ENCODE assay signal across 8 mouse cellular contexts in the genomic region with DNA sequence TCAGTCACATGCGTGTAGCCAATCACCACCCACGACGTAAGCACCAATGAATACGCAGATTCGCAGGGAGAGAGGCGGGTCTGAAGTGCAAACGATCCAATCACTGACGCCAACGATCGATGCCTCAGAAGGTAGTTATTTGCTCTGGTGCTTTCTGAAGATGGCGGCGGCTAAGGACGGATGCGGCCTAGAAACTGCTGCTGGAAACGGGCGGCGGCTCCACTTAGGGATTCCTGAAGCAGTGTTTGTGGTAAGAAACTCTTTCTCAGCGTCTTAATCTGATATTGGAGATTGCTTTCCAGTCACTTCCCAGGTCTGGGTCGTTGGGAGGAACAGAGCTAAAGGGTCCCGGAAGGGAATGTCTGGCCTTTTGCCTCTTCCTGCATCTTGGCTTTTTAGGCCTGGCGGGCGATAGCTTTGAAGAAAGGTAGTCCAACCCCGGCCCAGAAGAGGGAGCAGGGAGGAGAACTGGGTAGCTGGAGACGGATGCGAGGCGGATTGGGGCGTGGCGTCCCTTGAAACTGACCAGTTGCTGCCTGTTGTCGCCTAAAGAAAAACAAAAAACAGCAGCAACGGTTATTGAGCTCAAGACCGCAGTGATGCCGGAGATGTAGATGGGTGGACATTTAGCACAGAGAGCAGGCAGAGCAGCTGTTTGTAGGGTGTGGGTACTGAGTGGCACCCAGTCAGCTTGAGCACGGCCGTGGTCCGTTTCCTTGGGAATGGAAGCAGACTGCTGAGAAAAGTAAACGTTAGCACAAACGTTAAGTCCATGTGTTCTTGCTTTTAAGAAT. TPM values are rescaled to one million over a fixed set of nuclear protein-coding genes. Genes with fewer than 3 reads are reported as not detected.
DNase-seq lines count a peak whose midpoint lies in the region; ATAC-seq and TF ChIP-seq lines count a peak whose summit lies in the region.

A gene (plus strand): TSS at position 121 of the 794 bp plus-strand sequence.

- peak within 1 kb of the TSS; percentile 75 for H3K27ac ChIP-seq in cortical plate, adult 2 months (ENCODE audit: insufficient read depth, low read length)

- H3K9me3 ChIP-seq in megakaryocyte, embryonic 14.5 days, result no peaks in the 10 kb centered on the region

- peak; percentile 69 to 80 for DNase-seq in gastrocnemius, adult 8-10 months (ENCODE audit: low spot score in 2 of 2)
- peak; percentile 62 for DNase-seq in hindlimb bud, embryonic 11.5 days (ENCODE audit: extremely low spot score, low read depth, low spot score)
- peak; percentile 68 to 88 for DNase-seq in left cerebral cortex, adult 8-10 months (ENCODE audit: low spot score in 2 of 2)
- DNase-seq in right cerebral cortex, postnatal 10 days (ENCODE audit: low spot score in 2 of 2), result peak; percentile 93 to 95
- peak; percentile 58 for DNase-seq in urinary bladder, postnatal 25 days (ENCODE audit: low spot score)

- H3K4me3 ChIP-seq in cortical plate, adult 2 months (ENCODE audit: insufficient read depth, low read length), result peak within 1 kb of the TSS; percentile 99
- H3K4me3 ChIP-seq in megakaryocyte, embryonic 14.5 days (replicated peaks), result peak within 1 kb of the TSS; percentile 96

- ATAC-seq in activated CD4-positive, CD25-positive, alpha-beta regulatory T cell, adult 4 months, result peak; percentile 100

- TF ChIP-seq CTCF in cortical plate, adult 2 months (IDR thresholded peaks at IDR 0.05; ENCODE audit: extremely low read depth, insufficient read depth, low read length), result no peak

- H3K4me1 ChIP-seq in cortical plate, adult 2 months (ENCODE audit: control insufficient read depth, insufficient read depth, low read length), result no peaks in the 10 kb centered on the region
- H3K4me1 ChIP-seq in megakaryocyte, embryonic 14.5 days, result no peaks in the 10 kb centered on the region; the same call in 1 of the 2 replicates

- peaks cover 12% of the 10 kb centered on the region for H3K27me3 ChIP-seq in megakaryocyte, embryonic 14.5 days (replicated peaks)

- peak; percentile 87 for TF ChIP-seq POLR2A in cortical plate, adult 2 months (IDR thresholded peaks at IDR 0.05; ENCODE audit: extremely low read depth, insufficient read depth, low read length)

- peaks cover 8% of the 10 kb centered on the region for H3K36me3 ChIP-seq in megakaryocyte, embryonic 14.5 days (replicated peaks; ENCODE audit: low read length)

RNA-seq across cellular contexts. Expression of the gene that starts here (rescaled TPM):
- 100 to 1,000 TPM; 134 to 147 TPM for polyA plus RNA-seq in activated CD4-positive, CD25-positive, alpha-beta regulatory T cell, adult 4 months (2017; shearing (Covaris generic))
- polyA plus RNA-seq in cortical plate, adult 2 months (2012; rRNA removed), result 56.7 and 57.7 TPM in 2 replicates
- 10 to 100 TPM; 34.5 to 42.1 (median 37.8) TPM for total RNA-seq in gastrocnemius, adult 8-10 months (2022)
- total RNA-seq in left cerebral cortex, adult 8-10 months (2022), result 10 to 100 TPM; 66.0 to 69.9 (median 67.9) TPM
- polyA plus RNA-seq in megakaryocyte, embryonic 14.5 days (2012; ENCODE audit: insufficient read depth, low replicate concordance), result 2.0 TPM in 1 of 2 replicates, not detected in the other

Comparison
In these comparisons a context has a peak if more than half of its experiments do, and no peak if none do; other contexts are left out.
1. Peak in every context shown above with its lines: DNase-seq, ATAC-seq, H3K4me3 ChIP-seq and H3K27ac ChIP-seq.
2. RNA of the gene that starts here (polyA plus RNA-seq): 134 to 147 TPM in activated CD4-positive, CD25-positive, alpha-beta regulatory T cell, adult 4 months and 56.7 to 57.7 TPM in cortical plate, adult 2 months; 2.0 TPM in megakaryocyte, embryonic 14.5 days; every median in the first group is over 10 times any median in the second.